Mouse (Mus musculus): Measurements from ENCODE around the gene Hsdl1. TPM values are rescaled to one million over a fixed set of nuclear protein-coding genes. Genes with fewer than 3 reads are reported as not detected.
A peak's percentile ranks its signal among the peaks of the same experiment; 100 is the strongest.

The Hsdl1 gene
- total RNA-seq (2017) = 25.5 to 34.2 TPM (median 27.4 TPM) in 3 replicates

DNA sequence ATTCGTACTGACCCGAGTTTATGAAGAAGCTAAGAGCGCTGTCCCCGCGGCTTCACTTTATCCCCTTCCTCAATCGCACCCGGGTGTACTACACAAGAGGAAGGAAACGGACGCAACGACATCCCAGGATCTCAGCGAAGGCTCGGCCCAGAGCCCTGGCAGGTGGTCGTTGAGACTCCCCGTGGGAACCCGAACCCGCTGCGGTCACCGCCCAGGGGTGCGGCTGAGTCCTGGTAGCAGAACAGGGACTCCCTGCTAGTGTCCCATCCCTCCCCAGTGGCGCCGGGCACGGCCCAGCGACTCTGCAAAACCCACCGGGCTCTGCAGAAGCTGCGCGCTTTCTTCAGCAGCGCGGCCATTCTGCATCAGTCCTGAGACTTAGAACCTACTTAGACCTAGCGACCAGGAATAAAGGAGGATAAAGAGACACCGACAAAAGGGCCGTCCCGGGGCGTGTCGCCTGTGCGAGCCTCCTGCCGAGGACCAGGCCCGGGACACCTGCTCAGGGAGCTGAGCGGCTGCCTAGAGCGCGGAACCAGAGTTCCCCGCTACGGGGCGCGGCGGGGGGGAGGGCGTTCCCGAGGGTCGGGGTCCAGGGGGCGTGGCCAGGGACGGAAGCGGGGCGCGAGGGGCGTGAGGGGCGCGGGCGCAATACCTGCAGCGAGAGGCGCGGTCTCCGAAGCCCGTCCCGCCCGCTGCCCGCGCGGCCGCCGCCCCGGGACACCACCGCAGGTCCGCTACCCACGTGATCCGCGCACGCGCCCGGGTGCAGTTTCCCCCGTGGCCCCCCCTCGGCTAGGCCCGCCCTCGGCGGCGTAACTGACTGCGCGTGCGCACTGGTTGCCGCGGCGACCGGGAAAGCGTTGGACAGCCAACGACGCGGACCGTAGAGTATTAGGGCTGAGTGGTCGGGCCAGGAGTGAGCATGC is at the start of gene Hsdl1, which contains the start of gene Dnaaf1:
Gene Hsdl1 (minus strand): TSS at position 747 of the 929 bp plus-strand sequence.
Gene Dnaaf1 (plus strand): TSS at position 799 of the 929 bp plus-strand sequence.
- peak; percentile 72 for ATAC-seq (replicated peaks; ENCODE audit: insufficient number of reproducible peaks, low FRiP score, low TSS enrichment, poor library complexity, severe bottlenecking)

- no peak for ATAC-seq (replicated peaks; ENCODE audit: insufficient number of reproducible peaks, low FRiP score, low TSS enrichment, poor library complexity, severe bottlenecking)
Measured at GRCm38 (mm10) chr8:119623744-119624143, 48.8 kb upstream of the Hsdl1 start.

DNA sequence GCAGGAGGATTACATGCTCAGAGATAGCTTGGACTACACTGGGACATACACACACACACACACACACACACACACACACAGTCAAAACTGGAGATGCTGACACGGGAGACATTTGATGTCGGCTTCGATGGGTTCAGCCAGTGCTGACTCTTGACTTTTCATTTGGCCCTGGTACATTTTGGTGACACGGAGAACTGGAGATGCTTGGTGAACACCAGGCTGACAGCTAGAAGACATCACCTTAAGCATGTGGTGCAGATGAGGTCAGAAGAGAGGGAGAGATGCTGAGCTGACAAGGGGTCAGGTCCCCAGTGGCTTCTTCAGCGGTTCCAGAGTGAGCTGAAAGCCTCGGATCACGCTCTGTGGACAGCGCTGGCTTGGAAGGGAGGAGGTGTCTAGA is 48.1 kb upstream of the Hsdl1 start:
- ATAC-seq (replicated peaks; ENCODE audit: insufficient number of reproducible peaks, low FRiP score, low TSS enrichment, poor library complexity, severe bottlenecking) = no peak

GRCm38 (mm10) chr8:119622555-119622954 is 47.6 kb upstream of the Hsdl1 start:
- ATAC-seq (replicated peaks; ENCODE audit: insufficient number of reproducible peaks, low FRiP score, low TSS enrichment, poor library complexity, severe bottlenecking) = no peak

- no peak for ATAC-seq (replicated peaks; ENCODE audit: insufficient number of reproducible peaks, low FRiP score, low TSS enrichment, poor library complexity, severe bottlenecking)
Measured at GRCm38 (mm10) chr8:119620848-119621465, 46.0 kb upstream of the Hsdl1 start.

- no peak for ATAC-seq (replicated peaks; ENCODE audit: insufficient number of reproducible peaks, low FRiP score, low TSS enrichment, poor library complexity, severe bottlenecking)
Measured at GRCm38 (mm10) chr8:119620116-119620840, 45.3 kb upstream of the Hsdl1 start.

GRCm38 (mm10) chr8:119618887-119619286 is 43.9 kb upstream of the Hsdl1 start:
- no peak for ATAC-seq (replicated peaks; ENCODE audit: insufficient number of reproducible peaks, low FRiP score, low TSS enrichment, poor library complexity, severe bottlenecking)

DNA sequence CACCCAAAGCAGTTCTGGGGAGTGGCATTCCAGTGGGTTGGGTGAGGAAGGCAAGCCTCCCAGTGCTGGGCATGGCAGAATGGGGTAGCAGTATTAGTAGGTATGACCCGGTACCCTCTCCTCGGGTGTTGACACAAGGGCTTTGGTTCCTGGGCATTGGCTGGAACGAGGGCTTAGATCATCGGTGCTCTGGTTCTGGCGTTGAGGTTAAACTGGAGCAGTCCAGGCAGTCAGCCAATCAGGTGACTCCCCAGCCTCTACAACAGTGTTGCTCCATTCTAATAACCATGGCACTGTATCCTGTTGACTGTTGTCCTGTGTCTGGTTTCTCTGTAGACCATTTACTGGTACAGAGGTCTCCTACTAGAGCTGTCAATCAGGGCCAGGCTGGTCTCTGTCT is 42.6 kb upstream of the Hsdl1 start:
- ATAC-seq (replicated peaks; ENCODE audit: insufficient number of reproducible peaks, low FRiP score, low TSS enrichment, poor library complexity, severe bottlenecking) = no peak

DNA sequence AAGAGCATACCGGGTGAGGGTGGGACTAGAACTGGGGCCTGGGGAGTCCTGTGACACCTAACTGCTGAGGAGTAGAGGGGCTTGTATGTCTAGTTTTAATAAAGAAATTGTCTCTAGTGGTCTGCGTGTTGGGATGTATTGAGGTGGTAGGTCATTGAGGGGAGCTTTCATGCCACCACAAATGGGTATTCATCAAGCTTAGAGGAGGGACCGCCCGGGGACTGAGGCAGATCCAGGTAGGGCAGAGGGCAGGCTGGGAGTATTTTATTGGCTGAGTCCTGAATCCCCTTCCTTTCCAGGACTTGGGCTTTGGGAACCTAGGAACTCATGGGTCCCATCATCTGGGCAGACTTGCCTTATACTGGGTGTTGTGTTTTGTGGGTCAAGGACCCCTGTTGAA is 41.8 kb upstream of the Hsdl1 start:
- no peak for ATAC-seq (replicated peaks; ENCODE audit: insufficient number of reproducible peaks, low FRiP score, low TSS enrichment, poor library complexity, severe bottlenecking)

GRCm38 (mm10) chr8:119616358-119616757 is 41.4 kb upstream of the Hsdl1 start:
- ATAC-seq (replicated peaks; ENCODE audit: insufficient number of reproducible peaks, low FRiP score, low TSS enrichment, poor library complexity, severe bottlenecking) = no peak

GRCm38 (mm10) chr8:119615096-119615495 is 40.1 kb upstream of the Hsdl1 start:
- no peak for ATAC-seq (replicated peaks; ENCODE audit: insufficient number of reproducible peaks, low FRiP score, low TSS enrichment, poor library complexity, severe bottlenecking)

DNA sequence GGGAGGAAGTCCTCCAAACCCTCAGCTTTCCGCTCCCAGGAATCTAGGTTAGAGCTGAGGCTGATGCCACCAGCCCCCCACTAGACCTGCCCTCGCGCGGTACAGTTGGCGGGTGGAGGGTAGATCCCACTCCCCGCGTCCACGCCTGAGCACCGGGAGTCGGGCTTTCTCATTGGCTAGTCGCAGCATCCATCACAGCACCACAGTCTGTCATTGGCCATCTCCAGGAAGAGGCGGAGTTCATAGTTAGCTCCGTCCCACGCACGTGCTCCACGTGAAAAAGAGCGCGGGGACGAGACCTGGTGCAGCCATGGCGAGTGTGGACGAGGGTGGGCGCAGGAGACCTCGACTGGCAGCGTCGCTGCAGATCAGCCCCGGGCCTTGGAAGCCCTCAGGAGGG is 37.5 kb upstream of the Hsdl1 start, which contains the start of gene Adad2:
Gene Adad2 (plus strand): TSS at position 277 of the 400 bp plus-strand sequence.
- no peak for ATAC-seq (replicated peaks; ENCODE audit: insufficient number of reproducible peaks, low FRiP score, low TSS enrichment, poor library complexity, severe bottlenecking)

- ATAC-seq (replicated peaks; ENCODE audit: insufficient number of reproducible peaks, low FRiP score, low TSS enrichment, poor library complexity, severe bottlenecking) = no peak
Measured at GRCm38 (mm10) chr8:119606224-119606623, 31.2 kb upstream of the Hsdl1 start.

DNA sequence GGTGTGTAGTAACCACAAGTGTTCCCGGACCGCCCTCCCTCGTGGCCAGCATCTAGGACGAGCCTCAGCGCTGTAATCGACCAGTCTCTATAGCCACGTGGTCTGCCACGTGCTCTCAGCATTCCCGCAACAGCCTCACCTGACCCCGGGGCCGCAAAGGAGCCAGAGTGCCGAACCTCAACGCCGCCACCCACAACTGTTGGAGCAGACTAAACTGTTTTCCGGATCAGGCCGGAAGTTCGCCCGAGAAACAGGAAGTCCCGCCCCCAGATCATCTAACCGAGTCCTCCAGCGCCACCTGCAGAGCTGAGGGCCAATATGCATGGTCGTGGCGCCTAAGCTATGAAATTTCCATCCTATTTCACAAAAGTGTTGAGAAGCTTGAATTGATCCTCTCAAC is 30.0 kb upstream of the Hsdl1 start, which contains the start of gene Taf1c:
Gene Taf1c (minus strand): TSS at position 227 of the 400 bp plus-strand sequence.
- peak; percentile 98 for ATAC-seq (replicated peaks; ENCODE audit: insufficient number of reproducible peaks, low FRiP score, low TSS enrichment, poor library complexity, severe bottlenecking)

DNA sequence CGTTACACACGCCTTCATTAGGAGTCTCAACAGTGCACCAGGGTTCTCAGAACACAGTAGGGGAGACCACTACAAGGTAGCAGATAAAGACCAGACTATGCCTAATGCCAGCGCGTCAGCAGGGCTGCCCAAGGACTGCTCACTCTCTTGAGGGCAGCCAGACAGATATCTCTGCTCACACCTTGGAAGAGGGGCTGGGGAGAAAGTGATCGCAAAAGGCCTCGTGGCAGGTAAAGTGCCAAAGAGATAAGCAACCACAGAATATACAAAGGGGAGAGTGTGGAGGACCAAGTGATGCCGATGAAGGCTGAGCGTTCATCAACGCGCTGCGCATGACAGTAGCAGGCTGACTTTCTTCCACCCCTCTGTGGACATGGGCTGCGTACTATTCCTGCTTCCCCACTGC is 29.4 kb upstream of the Hsdl1 start:
- no peak for ATAC-seq (replicated peaks; ENCODE audit: insufficient number of reproducible peaks, low FRiP score, low TSS enrichment, poor library complexity, severe bottlenecking)

DNA sequence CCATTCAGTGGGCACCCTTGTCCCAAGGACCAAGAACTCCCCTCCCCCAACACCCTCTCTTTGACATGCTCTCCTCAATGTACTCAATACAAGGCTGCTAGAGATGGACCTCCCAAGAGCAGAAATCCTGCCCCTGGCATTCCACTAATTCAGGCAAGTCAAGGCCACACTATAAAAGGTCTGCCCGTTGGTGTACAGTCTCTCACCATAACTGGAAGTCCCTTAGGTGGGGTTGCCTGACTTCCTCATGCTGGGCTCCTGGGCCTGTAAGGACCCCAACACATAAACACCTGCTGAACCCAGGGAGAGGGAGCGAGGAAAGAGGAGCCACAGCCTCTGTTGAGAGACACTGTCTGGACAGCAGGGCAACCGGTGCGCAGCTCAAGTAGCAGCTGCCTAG is 28.8 kb upstream of the Hsdl1 start:
- ATAC-seq (replicated peaks; ENCODE audit: insufficient number of reproducible peaks, low FRiP score, low TSS enrichment, poor library complexity, severe bottlenecking) = no peak

DNA sequence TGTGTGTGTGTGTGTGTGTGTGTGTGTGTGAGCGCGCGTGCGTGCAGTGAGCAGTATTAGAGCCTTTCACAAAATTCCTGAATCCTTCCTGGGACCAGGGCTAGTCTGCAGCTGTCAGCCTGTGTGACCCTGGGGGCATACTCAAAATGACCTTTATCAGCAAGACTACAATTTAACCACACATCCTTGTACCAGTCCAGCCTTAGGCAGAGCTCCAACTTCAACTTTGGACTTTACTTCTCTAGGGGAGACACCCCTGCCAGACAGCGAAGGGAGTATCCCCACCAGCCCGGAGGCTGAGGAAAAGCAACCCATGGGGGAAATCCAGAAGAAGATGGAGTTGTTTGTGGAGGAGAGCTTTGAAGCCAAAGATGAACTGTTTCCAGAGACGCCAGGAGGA is 16.5 kb upstream of the Hsdl1 start:
- ATAC-seq (replicated peaks; ENCODE audit: insufficient number of reproducible peaks, low FRiP score, low TSS enrichment, poor library complexity, severe bottlenecking) = no peak

GRCm38 (mm10) chr8:119590348-119590747 is 15.4 kb upstream of the Hsdl1 start:
- ATAC-seq (replicated peaks; ENCODE audit: insufficient number of reproducible peaks, low FRiP score, low TSS enrichment, poor library complexity, severe bottlenecking) = no peak

- ATAC-seq (replicated peaks; ENCODE audit: insufficient number of reproducible peaks, low FRiP score, low TSS enrichment, poor library complexity, severe bottlenecking) = no peak
Measured at GRCm38 (mm10) chr8:119588844-119589243, 13.9 kb upstream of the Hsdl1 start.

Measured in monocyte, adult 5-6 weeks (primary cell).